In genomic region chr19:24308305-24308705, GRCm38 (mm10) we compare ENCODE assay signal across 8 mouse cellular contexts. TPM values are rescaled to one million over a fixed set of nuclear protein-coding genes. Genes with fewer than 3 reads are reported as not detected.
DNase-seq lines count a peak whose midpoint lies in the region; ATAC-seq and TF ChIP-seq lines count a peak whose summit lies in the region.

No protein-coding gene starts in this region.

- H3K9ac ChIP-seq in forebrain, embryonic 12.5 days = 0 out of 2 replicates have a peak overlapping the region, but pooled peaks have one; percentile 25
- H3K9ac ChIP-seq in heart, postnatal 0 days (replicated peaks; ENCODE audit: low read depth, low read length) = 0 out of 2 replicates have a peak overlapping the region, but pooled peaks have one; percentile 3
- H3K9ac ChIP-seq in stomach, embryonic 15.5 days = no peak overlapping the region

- H3K9me3 ChIP-seq in forebrain, embryonic 12.5 days = no peaks in the 10 kb centered on the region
- H3K9me3 ChIP-seq in heart, postnatal 0 days (replicated peaks; ENCODE audit: control insufficient read depth, low read length) = no peaks in the 10 kb centered on the region
- H3K9me3 ChIP-seq in stomach, embryonic 15.5 days = no peaks in the 10 kb centered on the region

- peaks cover 26% of the 10 kb centered on the region for H3K4me1 ChIP-seq in forebrain, embryonic 12.5 days
- H3K4me1 ChIP-seq in heart, postnatal 0 days (ENCODE audit: control insufficient read depth, insufficient read depth) = peaks cover under 1% of the 10 kb centered on the region; the same call in 1 of the 2 replicates
- peaks cover 10% of the 10 kb centered on the region for H3K4me1 ChIP-seq in stomach, embryonic 15.5 days

- no peak; the same call in none of the 2 replicates for TF ChIP-seq EP300 in heart, postnatal 0 days (IDR thresholded peaks at IDR 0.05; ENCODE audit: low read depth)

- H3K4me2 ChIP-seq in forebrain, embryonic 12.5 days = no peak overlapping the region
- H3K4me2 ChIP-seq in heart, postnatal 0 days (ENCODE audit: low read depth, low read length) = peak overlapping the region; percentile 19; the same call in 1 of the 2 replicates
- H3K4me2 ChIP-seq in stomach, embryonic 15.5 days = no peak overlapping the region

- 0 out of 2 replicates have a peak, but pooled peaks have one; percentile 4 for TF ChIP-seq CTCF in heart, postnatal 0 days (IDR thresholded peaks at IDR 0.05; ENCODE audit: low read depth)
- peak; percentile 16; the same call in 1 of the 2 replicates for TF ChIP-seq CTCF in layer of hippocampus, adult 2 months (conservative IDR thresholded peaks at IDR 0.05)

- peak overlapping the region; percentile 71 for H3K27ac ChIP-seq in forebrain, embryonic 12.5 days
- H3K27ac ChIP-seq in heart, postnatal 0 days (ENCODE audit: low read depth) = peak overlapping the region; percentile 96
- H3K27ac ChIP-seq in layer of hippocampus, adult 2 months = peak overlapping the region; percentile 91
- peak overlapping the region; percentile 35; the same call in 1 of the 2 replicates for H3K27ac ChIP-seq in stomach, embryonic 15.5 days

- no peak overlapping the region for H3K4me3 ChIP-seq in forebrain, embryonic 12.5 days (replicated peaks)
- H3K4me3 ChIP-seq in heart, postnatal 0 days (ENCODE audit: low read depth, low read length) = no peak overlapping the region
- no peak overlapping the region for H3K4me3 ChIP-seq in layer of hippocampus, adult 2 months
- H3K4me3 ChIP-seq in stomach, embryonic 15.5 days (replicated peaks) = no peak overlapping the region

- H3K27me3 ChIP-seq in forebrain, embryonic 12.5 days = peaks cover 6% of the 10 kb centered on the region
- H3K27me3 ChIP-seq in heart, postnatal 0 days (ENCODE audit: control insufficient read depth, insufficient read depth, low read length) = no peaks in the 10 kb centered on the region
- H3K27me3 ChIP-seq in stomach, embryonic 15.5 days (replicated peaks) = no peaks in the 10 kb centered on the region

- WGBS in forebrain, embryonic 12.5 days = 5% methylated on average over 5 of the region's 5 CpGs
- WGBS in heart, postnatal 0 days = 3% methylated on average over 5 of the region's 5 CpGs
- 9% methylated on average over 5 of the region's 5 CpGs for WGBS in stomach, embryonic 15.5 days

- DNase-seq in cerebellum, adult 9-11 months = peak; percentile 82
- peak; percentile 94 for DNase-seq in heart, postnatal 0 days (ENCODE audit: low spot score)
- DNase-seq in layer of hippocampus, adult 2 months (ENCODE audit: low spot score in 2 of 2) = peak; percentile 45 to 51
- DNase-seq in lung, postnatal 4 days = peak; percentile 41 to 75
- DNase-seq in MN1 (ENCODE audit: low spot score) (no peak), adipocyte (ENCODE audit: low spot score) (no peak)

- no peaks in the 10 kb centered on the region for H3K36me3 ChIP-seq in forebrain, embryonic 12.5 days (replicated peaks)
- H3K36me3 ChIP-seq in heart, postnatal 0 days (replicated peaks; ENCODE audit: control insufficient read depth, insufficient read depth, low read length) = no peaks in the 10 kb centered on the region
- H3K36me3 ChIP-seq in stomach, embryonic 15.5 days = no peaks in the 10 kb centered on the region

- ATAC-seq in forebrain, embryonic 12.5 days (ENCODE audit: low FRiP score) = 0 out of 2 replicates have a peak, but pooled peaks have one; percentile 10
- ATAC-seq in heart, postnatal 0 days (ENCODE audit: insufficient read depth, low read depth) = peak; percentile 88
- ATAC-seq in stomach, embryonic 15.5 days (ENCODE audit: insufficient read depth, low FRiP score, low read depth) = no peak

RNA-seq across cellular contexts. Expression of gene Fxn, which starts 27.9 kb away (rescaled TPM):
- 52.2 and 57.2 TPM in 2 replicates for polyA plus RNA-seq in forebrain, embryonic 12.5 days (2016; fragmentation: Nextera tagmentation; extraction: Ambion mirVana)
- 36.6 and 57.2 TPM in 2 replicates for total RNA-seq in heart, postnatal 0 days (2014; rRNA removed; ENCODE audit: low replicate concordance)
- polyA plus RNA-seq in heart, postnatal 0 days (2015; fragmentation: Nextera tagmentation; extraction: Ambion mirVana) = 77.0 and 79.7 TPM in 2 replicates
- 1 to 10 TPM; 7.4 to 8.8 TPM for total RNA-seq in layer of hippocampus, adult 2 months (2021)
- 39.3 and 44.3 TPM in 2 replicates for polyA plus RNA-seq in stomach, embryonic 15.5 days (2015; fragmentation: Nextera tagmentation; extraction: Ambion mirVana)

Comparison
In these comparisons a context has a peak if more than half of its experiments do, and no peak if none do; other contexts are left out.
1. DNase-seq: peak in cerebellum, adult 9-11 months (single experiment), heart, postnatal 0 days (single experiment), layer of hippocampus, adult 2 months (2 of 2) and lung, postnatal 4 days (2 of 2); none in MN1 (single experiment) and adipocyte (single experiment).
2. H3K27ac ChIP-seq: peak in every context shown above with its lines; median percentile 96 in heart, postnatal 0 days; 91 in layer of hippocampus, adult 2 months; 71 in forebrain, embryonic 12.5 days; 35 in stomach, embryonic 15.5 days.